Mouse (Mus musculus): ENCODE measurements around the gene Srxn1. TPM values are rescaled to one million over a fixed set of nuclear protein-coding genes. Genes with fewer than 3 reads are reported as not detected.
A peak's percentile ranks its signal among the peaks of the same experiment; 100 is the strongest.
"Not testable (repeated sequence)": the region's sequence is repeated elsewhere in the genome, so short reads cannot be mapped to it uniquely, and the experiment has no call there.

The Srxn1 gene
- polyA plus RNA-seq (2016; fragmentation: Nextera tagmentation; extraction: Ambion mirVana), result 15.6 and 18.7 TPM in 2 replicates

DNA sequence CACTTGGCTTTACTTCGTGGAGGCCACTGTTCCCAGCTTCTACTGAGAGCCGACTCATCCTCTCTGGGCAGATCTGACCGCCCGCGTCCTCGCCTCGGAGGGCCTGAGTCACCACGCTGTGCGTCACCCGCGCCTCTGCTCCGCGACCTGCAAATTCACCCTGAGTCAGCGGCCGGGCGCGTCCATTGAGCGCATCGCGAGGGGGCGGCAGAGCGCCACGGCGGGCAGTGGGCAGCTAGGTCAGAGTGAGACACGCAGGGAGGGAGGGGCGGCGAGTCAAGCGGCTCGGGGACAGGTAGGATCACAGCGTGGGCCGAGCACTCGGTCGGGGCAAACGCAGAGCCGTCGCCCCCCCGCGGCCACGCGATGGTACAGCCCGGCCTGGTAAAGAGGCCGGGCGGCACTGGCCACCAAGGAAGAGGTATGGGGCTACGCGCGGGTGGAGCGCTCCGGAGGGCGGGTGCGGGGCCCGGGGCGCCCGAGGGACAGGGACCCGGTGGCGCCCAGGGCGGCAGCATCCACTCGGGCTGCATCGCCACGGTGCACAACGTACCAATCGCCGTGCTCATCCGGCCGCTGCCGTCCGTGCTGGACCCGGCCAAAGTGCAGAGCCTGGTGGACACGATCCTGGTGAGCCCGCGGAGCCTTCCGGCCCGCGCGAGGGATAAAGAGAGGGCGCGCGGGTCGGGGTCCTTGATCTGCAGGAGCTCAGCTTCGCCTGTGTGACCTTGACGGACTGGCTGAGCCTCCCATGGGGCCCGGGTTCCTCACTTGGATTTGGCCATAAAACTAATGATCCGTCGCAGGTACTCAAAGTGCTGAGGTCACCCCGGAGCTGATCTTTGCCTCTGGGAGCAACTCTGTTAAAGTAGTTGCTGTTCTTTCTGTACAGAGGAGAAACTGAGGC is at the start of gene Srxn1:
Gene Srxn1, plus strand, starts transcription at position 199 of the 907 bp plus-strand sequence.
- Histone ChIP-seq H3K4me1 (replicated peaks) (peaks cover 36% of the 10 kb centered on the region), H3K4me3 (peak within 1 kb of the TSS; percentile 75), H3K27ac (peak within 1 kb of the TSS; percentile 96), H3K36me3 (peaks cover 20% of the 10 kb centered on the region), H3K27me3 (ENCODE audit: insufficient read depth, poor library complexity, severe bottlenecking) (peaks cover 38% of the 10 kb centered on the region), H3K9me3 (0 out of 2 replicates have a peak, but pooled peaks cover 3% of the 10 kb centered on the region)
- DNase-seq (ENCODE audit: low spot score), result peak; percentile 86
- WGBS, result 1% methylated on average over 84 of the region's 84 CpGs

DNA sequence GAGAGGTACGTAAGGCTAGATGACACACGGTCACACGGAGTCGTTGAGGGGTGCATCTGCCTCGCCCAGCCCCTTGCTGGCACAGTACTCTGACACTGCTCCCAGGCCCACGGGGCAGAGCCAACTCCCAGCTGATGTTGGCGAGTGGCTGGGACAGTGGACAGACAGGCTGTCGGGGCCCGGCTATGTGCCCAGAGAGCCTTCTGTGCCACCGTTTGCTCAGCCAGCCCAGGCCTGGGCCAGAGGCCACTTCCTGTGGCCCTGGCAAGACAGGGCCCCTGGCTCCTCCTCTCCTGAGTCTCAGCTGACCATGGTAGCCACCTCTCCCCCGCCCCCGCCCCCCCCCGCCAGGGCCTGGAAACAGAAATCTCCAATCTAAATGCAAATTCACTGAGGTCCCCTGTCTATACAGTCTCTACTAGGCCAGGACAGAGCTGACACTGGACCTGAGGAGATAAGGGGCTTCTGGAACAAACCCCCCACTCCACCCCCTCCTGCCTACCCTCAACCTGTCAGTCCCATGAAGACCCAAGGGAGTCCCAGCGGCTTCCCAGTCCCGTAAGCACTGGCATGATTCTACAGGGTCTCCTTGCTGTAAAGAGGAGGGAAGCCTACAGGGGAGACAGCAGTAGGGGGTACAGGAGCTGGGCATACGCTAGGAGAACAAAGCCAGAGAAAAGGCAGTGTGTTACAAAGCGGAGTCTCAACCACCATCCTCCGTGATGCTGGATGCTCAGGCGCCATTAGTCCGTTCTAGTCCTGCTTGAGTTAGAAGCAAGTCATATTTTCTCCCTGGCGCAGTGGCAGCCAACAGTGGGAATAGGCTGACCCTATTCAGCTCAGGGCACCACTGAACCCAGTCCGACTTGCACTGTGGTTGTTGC is 48.7 kb upstream of the Srxn1 start:
- Histone ChIP-seq H3K27ac (peak overlapping the region; percentile 75), H3K27me3 (ENCODE audit: insufficient read depth, poor library complexity, severe bottlenecking) (peaks cover 64% of the 10 kb centered on the region), H3K4me1 (replicated peaks) (peaks cover 40% of the 10 kb centered on the region), H3K36me3 (no peaks in the 10 kb centered on the region), H3K4me3 (no peak overlapping the region), H3K9me3 (no peaks in the 10 kb centered on the region)
- DNase-seq (ENCODE audit: low spot score), result no peak
- WGBS, result 66% methylated on average over 22 of the region's 22 CpGs

DNA sequence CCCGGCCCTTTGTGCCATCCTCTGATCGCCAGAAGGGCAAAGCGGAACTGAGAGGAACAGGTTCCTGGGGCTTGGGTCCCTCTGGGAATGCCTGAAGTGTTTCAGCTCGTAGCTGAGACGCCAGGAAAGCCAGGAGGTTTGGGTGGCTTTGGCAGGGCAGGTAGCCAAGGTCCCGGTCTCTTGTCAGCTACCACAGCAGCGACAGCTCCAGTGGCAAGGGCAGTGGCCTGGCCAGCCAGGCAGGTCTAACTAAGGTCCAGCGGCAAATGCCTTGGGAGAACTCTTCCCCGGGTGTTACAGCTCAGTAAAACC is 48.1 kb upstream of the Srxn1 start:
- Histone ChIP-seq H3K27ac (peak overlapping the region; percentile 75), H3K27me3 (ENCODE audit: insufficient read depth, poor library complexity, severe bottlenecking) (peaks cover 58% of the 10 kb centered on the region), H3K9me3 (no peaks in the 10 kb centered on the region), H3K36me3 (no peaks in the 10 kb centered on the region), H3K4me3 (no peak overlapping the region), H3K4me1 (replicated peaks) (peaks cover 35% of the 10 kb centered on the region)
- WGBS, result 77% methylated on average over 9 of the region's 9 CpGs
- no peak for DNase-seq (ENCODE audit: low spot score)

DNA sequence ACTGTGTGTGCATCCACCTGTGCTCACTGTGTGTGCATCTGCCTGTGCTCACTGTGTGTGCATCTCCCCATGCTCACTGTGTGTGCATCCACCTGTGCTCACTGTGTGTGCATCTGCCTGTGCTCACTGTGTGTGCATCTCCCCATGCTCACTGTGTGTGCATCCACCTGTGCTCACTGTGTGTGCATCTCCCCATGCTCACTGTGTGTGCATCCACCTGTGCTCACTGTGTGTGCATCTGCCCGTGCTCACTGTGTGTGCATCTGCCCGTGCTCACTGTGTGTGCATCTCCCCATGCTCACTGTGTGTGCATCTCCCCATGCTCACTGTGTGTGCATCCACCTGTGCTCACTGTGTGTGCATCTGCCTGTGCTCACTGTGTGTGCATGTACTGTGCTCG is 42.5 kb upstream of the Srxn1 start:
- not testable (repeated sequence) for DNase-seq (ENCODE audit: low spot score); H3K4me3 ChIP-seq; H3K27ac ChIP-seq; H3K27me3 ChIP-seq (ENCODE audit: insufficient read depth, poor library complexity, severe bottlenecking); H3K9me3 ChIP-seq; H3K36me3 ChIP-seq; H3K4me1 ChIP-seq (replicated peaks)
- WGBS, result 88% methylated on average over 3 of the region's 3 CpGs

DNA sequence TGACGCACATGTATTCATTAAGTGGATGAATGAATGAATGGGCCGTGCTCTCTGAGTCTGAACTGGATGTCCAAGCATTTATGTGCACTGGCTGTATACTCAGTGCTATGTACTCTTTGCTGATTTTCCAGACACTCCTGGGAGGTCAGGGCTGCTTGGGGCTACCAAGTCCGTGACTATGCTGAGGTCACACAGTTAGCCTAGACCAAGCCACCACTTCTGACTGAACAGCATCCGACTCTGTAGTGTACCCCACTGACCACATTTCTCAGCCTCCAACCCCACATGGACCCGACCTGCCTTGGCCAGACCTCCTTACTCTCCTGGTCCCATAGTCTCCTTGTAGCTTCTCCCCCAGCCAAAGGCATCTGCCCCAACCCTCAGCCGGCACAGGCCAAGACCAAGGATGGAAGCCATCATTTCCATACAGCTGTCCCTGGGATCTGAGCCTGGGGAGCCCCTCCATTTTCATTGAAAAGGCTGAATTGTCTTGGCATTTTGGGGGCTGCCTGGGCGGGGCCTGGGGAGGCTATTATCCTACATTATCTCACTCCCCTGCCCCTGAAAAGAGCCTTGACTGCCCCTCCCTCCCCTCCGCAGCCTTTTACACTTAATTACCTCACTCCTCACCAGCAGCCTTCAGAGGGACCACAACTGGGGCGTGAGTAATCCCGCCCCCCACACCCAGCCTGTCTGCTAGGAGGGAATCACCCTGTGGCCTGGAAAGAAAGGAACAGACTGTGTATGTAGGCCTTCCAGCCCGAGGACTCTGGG is 36.5 kb upstream of the Srxn1 start:
- Histone ChIP-seq H3K4me3 (no peak overlapping the region), H3K4me1 (replicated peaks) (peaks cover 21% of the 10 kb centered on the region), H3K27me3 (ENCODE audit: insufficient read depth, poor library complexity, severe bottlenecking) (peaks cover 4% of the 10 kb centered on the region; the same call in 1 of the 2 replicates), H3K9me3 (no peaks in the 10 kb centered on the region), H3K36me3 (no peaks in the 10 kb centered on the region), H3K27ac (peak overlapping the region; percentile 88)
- WGBS, result 33% methylated on average over 11 of the region's 11 CpGs
- DNase-seq (ENCODE audit: low spot score), result peak; percentile 67

DNA sequence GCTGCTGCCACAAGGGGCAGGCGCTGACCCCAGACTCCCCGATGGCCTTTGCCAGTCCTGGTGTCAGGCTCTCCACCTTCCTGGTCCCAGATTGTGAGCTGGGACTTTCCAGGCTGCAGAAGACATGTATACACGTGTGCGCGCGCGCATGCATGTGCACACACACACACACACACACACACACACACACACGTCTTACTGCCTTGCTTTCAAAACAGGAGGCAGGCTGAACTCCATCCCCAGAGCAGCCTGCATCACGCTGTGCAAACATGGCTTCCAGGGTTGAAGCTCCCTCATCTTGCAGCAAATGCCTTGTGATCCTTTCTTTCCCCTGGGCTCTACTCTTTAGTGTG is 35.9 kb upstream of the Srxn1 start:
- Histone ChIP-seq H3K9me3 (no peaks in the 10 kb centered on the region), H3K27ac (peak overlapping the region; percentile 88), H3K27me3 (ENCODE audit: insufficient read depth, poor library complexity, severe bottlenecking) (peaks cover 10% of the 10 kb centered on the region), H3K4me1 (replicated peaks) (peaks cover 21% of the 10 kb centered on the region), H3K4me3 (no peak overlapping the region), H3K36me3 (no peaks in the 10 kb centered on the region)
- 56% methylated on average over 9 of the region's 9 CpGs for WGBS
- DNase-seq (ENCODE audit: low spot score), result no peak

DNA sequence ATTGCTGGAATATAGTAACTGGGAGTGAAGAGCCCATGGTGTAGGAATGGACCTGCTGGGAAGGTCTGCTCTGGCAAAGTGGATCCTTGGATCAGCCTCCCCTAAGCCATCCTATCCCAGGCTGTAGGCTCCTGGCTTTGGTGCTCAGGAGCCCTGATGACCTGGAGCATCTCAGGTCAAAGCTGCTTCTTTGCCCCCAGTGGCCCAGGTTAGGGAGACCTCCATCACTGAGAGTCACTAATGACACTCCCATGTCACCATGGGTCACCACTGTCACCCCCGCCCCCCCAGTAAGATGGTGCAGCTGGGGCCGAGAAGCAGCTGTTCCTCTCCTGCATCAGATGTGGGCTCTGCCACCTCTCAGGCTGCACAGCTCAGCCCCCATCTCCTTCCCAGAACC is 35.4 kb upstream of the Srxn1 start:
- no peak for DNase-seq (ENCODE audit: low spot score)
- Histone ChIP-seq H3K36me3 (no peaks in the 10 kb centered on the region), H3K4me1 (replicated peaks) (peaks cover 21% of the 10 kb centered on the region), H3K4me3 (no peak overlapping the region), H3K27me3 (ENCODE audit: insufficient read depth, poor library complexity, severe bottlenecking) (peaks cover 15% of the 10 kb centered on the region), H3K27ac (peak overlapping the region; percentile 88), H3K9me3 (no peaks in the 10 kb centered on the region)
- 71% methylated on average over 2 of the region's 2 CpGs for WGBS

DNA sequence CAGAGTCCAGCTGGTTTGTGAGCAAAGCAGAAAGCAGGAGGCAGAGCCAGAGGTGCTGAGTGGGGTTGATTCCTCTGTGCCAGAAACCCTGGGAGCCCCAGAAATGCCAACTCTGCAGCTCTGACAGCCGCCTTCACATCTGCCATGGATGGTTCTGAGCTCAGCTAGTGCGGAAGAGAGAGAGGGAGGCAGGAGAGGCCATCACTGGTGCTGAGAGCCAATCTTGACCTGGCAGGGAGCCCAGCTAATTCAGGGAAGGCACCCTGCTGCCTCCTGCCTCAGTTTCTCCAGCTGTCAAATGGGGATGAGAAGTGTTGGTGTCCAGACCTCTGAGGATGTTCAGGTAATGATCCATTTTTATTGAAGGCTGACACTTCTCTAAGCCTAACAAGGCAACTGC is 30.8 kb upstream of the Srxn1 start:
- Histone ChIP-seq H3K27me3 (ENCODE audit: insufficient read depth, poor library complexity, severe bottlenecking) (peaks cover 61% of the 10 kb centered on the region), H3K9me3 (no peaks in the 10 kb centered on the region), H3K27ac (no peak overlapping the region), H3K4me3 (no peak overlapping the region), H3K4me1 (replicated peaks) (peaks cover 21% of the 10 kb centered on the region), H3K36me3 (no peaks in the 10 kb centered on the region)
- 84% methylated on average over 2 of the region's 2 CpGs for WGBS
- DNase-seq (ENCODE audit: low spot score), result no peak

DNA sequence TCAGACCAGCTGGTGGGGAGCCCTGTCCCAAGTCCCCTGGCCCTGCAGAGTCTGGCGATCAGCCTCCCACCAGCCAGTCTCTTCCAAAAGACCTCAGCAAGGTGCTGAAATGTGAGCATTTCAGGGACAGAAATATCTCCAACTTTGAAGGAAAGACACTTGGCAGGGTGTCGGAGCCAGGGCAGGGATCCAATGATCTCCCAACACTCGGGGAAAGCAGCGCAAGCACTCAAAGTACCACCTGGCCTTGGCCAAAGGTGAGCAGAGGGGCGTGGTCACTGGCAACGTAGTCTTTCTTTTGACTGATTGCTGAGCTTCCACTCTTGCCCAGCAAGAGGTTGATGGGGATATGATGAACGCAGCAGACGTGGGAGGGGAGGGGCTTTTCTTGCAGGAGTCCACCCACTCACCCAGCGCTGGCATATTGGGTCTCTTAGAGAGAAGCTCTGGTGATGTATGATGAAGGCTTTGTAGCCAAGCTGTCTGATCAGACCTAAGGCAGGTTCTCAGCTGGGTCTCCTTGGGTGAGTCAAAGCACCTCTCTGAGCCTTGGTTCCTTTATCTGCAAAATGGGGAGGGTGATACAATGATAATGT is 29.9 kb upstream of the Srxn1 start:
- Histone ChIP-seq H3K9me3 (no peaks in the 10 kb centered on the region), H3K27ac (no peak overlapping the region), H3K4me3 (no peak overlapping the region), H3K4me1 (replicated peaks) (peaks cover 20% of the 10 kb centered on the region), H3K36me3 (no peaks in the 10 kb centered on the region), H3K27me3 (ENCODE audit: insufficient read depth, poor library complexity, severe bottlenecking) (peaks cover 69% of the 10 kb centered on the region)
- DNase-seq (ENCODE audit: low spot score), result no peak
- 59% methylated on average over 9 of the region's 9 CpGs for WGBS

DNA sequence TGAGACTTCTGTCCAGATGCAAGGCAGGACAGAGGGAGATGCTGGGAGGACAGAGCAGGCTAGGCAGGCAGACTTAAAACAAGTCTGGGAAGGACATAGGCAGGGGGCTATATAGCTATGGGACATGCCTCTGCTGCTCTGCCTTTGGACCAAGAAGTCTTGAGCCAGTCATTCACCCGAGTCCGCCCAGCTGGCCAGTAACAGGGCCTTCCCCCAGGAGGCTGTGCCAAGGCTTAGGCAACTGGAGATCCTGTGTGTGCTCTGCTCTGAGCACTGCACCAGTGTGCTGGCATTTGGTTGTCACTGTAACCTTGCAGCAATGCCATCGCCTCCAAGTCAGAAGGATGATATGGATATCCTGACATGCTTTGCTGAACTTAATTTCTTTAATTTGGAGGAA is 28.0 kb upstream of the Srxn1 start:
- H3K27ac ChIP-seq, result no peak overlapping the region
- 72% methylated on average over 3 of the region's 3 CpGs for WGBS
- no peak overlapping the region for H3K4me3 ChIP-seq
- peaks cover 88% of the 10 kb centered on the region for H3K27me3 ChIP-seq (ENCODE audit: insufficient read depth, poor library complexity, severe bottlenecking)
- peaks cover 38% of the 10 kb centered on the region for H3K4me1 ChIP-seq (replicated peaks)
- no peak for DNase-seq (ENCODE audit: low spot score)
- no peaks in the 10 kb centered on the region for H3K9me3 ChIP-seq
- no peaks in the 10 kb centered on the region for H3K36me3 ChIP-seq

DNA sequence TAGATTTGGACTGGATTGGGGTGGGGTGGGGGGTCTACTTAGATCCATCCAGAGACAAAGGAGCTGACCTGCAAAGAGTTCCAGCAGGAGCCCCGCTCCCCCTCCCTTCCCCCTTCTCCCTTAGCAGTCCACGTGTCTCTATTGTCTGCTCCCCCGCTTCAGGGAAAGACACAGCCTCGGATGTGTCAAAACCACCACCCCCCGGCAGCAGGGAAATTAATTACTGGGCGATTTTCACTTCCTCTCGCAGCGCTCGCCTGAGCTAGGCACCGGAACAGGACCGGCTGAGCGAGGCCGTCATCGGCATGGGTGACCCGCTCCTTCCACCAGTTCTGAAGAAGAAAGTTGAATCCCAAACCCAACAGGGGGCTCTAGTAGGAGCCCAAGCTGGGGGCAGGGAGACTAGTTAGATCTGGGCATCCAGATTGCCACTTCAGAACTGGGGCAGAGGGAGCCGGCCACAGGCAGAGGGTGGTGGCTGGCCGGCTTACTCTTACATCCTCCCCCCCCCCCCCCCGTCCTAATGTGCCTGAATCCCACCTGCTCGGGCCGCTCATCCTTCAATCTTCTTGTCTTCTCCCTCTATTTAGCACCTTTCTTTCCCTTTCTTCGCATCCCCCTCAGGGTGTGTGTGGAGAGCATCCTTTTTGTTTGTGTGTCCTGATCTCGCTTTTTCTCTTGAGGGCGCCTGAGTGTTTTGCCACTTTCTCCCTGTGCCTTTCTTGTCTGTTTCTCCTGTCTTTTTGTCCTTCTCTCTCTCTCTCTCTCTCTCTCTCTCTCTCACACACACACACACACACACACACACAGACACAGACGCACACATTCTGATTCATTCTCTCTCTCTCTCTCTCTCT is 24.4 kb upstream of the Srxn1 start, which contains the start of gene Scrt2:
Gene Scrt2, plus strand, starts transcription at position 845 of the 857 bp plus-strand sequence.
- peak; percentile 70 for DNase-seq (ENCODE audit: low spot score)
- peak within 1 kb of the TSS; percentile 93 for H3K27ac ChIP-seq
- peaks cover 66% of the 10 kb centered on the region for H3K4me1 ChIP-seq (replicated peaks)
- 1% methylated on average over 24 of the region's 24 CpGs for WGBS
- H3K36me3 ChIP-seq, result peaks cover 5% of the 10 kb centered on the region; the same call in 1 of the 2 replicates
- H3K9me3 ChIP-seq, result no peaks in the 10 kb centered on the region
- H3K4me3 ChIP-seq, result peak within 1 kb of the TSS; percentile 70
- H3K27me3 ChIP-seq (ENCODE audit: insufficient read depth, poor library complexity, severe bottlenecking), result peaks cover 98% of the 10 kb centered on the region
